Mouse (Mus musculus) right cerebral cortex, postnatal 25 days (tissue): ENCODE measurements at regions not wholly inside any gene's neighbourhood (a gene's known extent, or its start where the extent isn't known, plus 50 kb on each side); places are given as distances from the start of the nearest gene placed in this dataset.
A peak's percentile ranks its signal among the peaks of the same experiment; 100 is the strongest.
"Not testable (repeated sequence)": the region's sequence is repeated elsewhere in the genome, so short reads cannot be mapped to it uniquely, and the experiment has no call there.

Source experiments
- DNase-seq: peaks from one replicate; pipeline ENCODE4 v3.0.0; 2022

GRCm38 (mm10) chr6:31897001-31897400, 153.0 kb upstream of the 1700012A03Rik start:
- no peak for DNase-seq

- no peak for DNase-seq
Measured at GRCm38 (mm10) chr6:31895835-31896234, 154.2 kb upstream of the 1700012A03Rik start.

GRCm38 (mm10) chr6:31886931-31887330, 163.1 kb upstream of the 1700012A03Rik start:
- no peak for DNase-seq

GRCm38 (mm10) chr6:31885196-31885595, 164.8 kb upstream of the 1700012A03Rik start:
- not testable (repeated sequence) for DNase-seq

- DNase-seq = no peak
Measured at GRCm38 (mm10) chr6:31883726-31884125, 166.3 kb upstream of the 1700012A03Rik start.

- no peak for DNase-seq
Measured at GRCm38 (mm10) chr6:31874616-31875015, 175.4 kb upstream of the 1700012A03Rik start.

GRCm38 (mm10) chr6:31873911-31874310, 176.1 kb upstream of the 1700012A03Rik start:
- DNase-seq = no peak

- no peak for DNase-seq
Measured at GRCm38 (mm10) chr6:31871766-31872165, 178.3 kb upstream of the 1700012A03Rik start.

- DNase-seq = no peak
Measured at GRCm38 (mm10) chr6:31861996-31862395, 188.1 kb upstream of the 1700012A03Rik start.

GRCm38 (mm10) chr6:31859621-31860020, 190.4 kb upstream of the 1700012A03Rik start:
- DNase-seq = no peak

- no peak for DNase-seq
Measured at GRCm38 (mm10) chr6:31854261-31854660, 195.8 kb upstream of the 1700012A03Rik start.

GRCm38 (mm10) chr6:31846319-31846718, 203.7 kb upstream of the 1700012A03Rik start:
- no peak for DNase-seq

GRCm38 (mm10) chr6:31845671-31846070, 204.4 kb upstream of the 1700012A03Rik start:
- no peak for DNase-seq

GRCm38 (mm10) chr6:31840621-31841020, 209.4 kb upstream of the 1700012A03Rik start:
- DNase-seq = no peak

- DNase-seq = no peak
Measured at GRCm38 (mm10) chr6:31838588-31838987, 211.5 kb upstream of the 1700012A03Rik start.

- DNase-seq = no peak
Measured at GRCm38 (mm10) chr6:31835795-31836194, 214.3 kb upstream of the 1700012A03Rik start.

- DNase-seq = no peak
Measured at GRCm38 (mm10) chr6:31834503-31834902, 215.5 kb upstream of the 1700012A03Rik start.

- peak; percentile 15 for DNase-seq
Measured at GRCm38 (mm10) chr6:31830610-31831009, 219.4 kb upstream of the 1700012A03Rik start.

- DNase-seq = no peak
Measured at GRCm38 (mm10) chr6:31823616-31824015, 226.4 kb upstream of the 1700012A03Rik start.

- DNase-seq = no peak
Measured at GRCm38 (mm10) chr6:31822186-31823085, 227.6 kb upstream of the 1700012A03Rik start.

GRCm38 (mm10) chr6:31821621-31822020, 228.4 kb upstream of the 1700012A03Rik start:
- DNase-seq = no peak

- no peak for DNase-seq
Measured at GRCm38 (mm10) chr6:31817640-31818039, 232.4 kb upstream of the 1700012A03Rik start.

- no peak for DNase-seq
Measured at GRCm38 (mm10) chr6:31811890-31812289, 238.2 kb upstream of the 1700012A03Rik start.
